Mouse (Mus musculus) MEL (cell line): Measurements from ENCODE around the gene Nos1ap. TPM values are rescaled to one million over a fixed set of nuclear protein-coding genes. Genes with fewer than 3 reads are reported as not detected.

ENCODE experiments used
- DNase-seq: peaks from one replicate; pipeline ENCODE4 v3.0.0; 2011; ENCODE audit warnings: low read depth, low spot score
- H3K27ac ChIP-seq: 2 replicates; pipeline ENCODE4 v1.5.1; 2012; ENCODE audit warnings: low read depth, mild to moderate bottlenecking, control low read depth, low read length, moderate library complexity; ENCODE audit not compliant: control insufficient read depth
- H3K27me3 ChIP-seq, 2 experiments: fragments of 150-350 bp in 1 of 2; sonication (generic) in 1 of 2; 2 replicates each; pipeline ENCODE4 v1.6.1; 2012; ENCODE audit warnings: low read length in 2 of 2, mild to moderate bottlenecking in 2 of 2, improper control_type of control experiment in 1 of 2, moderate library complexity in 1 of 2; ENCODE audit not compliant: insufficient read depth in 2 of 2, control insufficient read depth in 1 of 2
- H3K36me3 ChIP-seq, 2 experiments: 2 replicates each; pipeline ENCODE4 v1.6.1; 2012 to 2014; ENCODE audit warnings: low read length in 2 of 2, improper control_type of control experiment in 1 of 2, inconsistent platforms in 1 of 2, mild to moderate bottlenecking in 1 of 2; ENCODE audit not compliant: insufficient read depth in 2 of 2, control insufficient read depth in 1 of 2
- H3K4me1 ChIP-seq, 2 experiments: fragments of 150-350 bp in 1 of 2; sonication (generic) in 1 of 2; 2 replicates each; pipeline ENCODE4 v1.6.1; 2012; ENCODE audit warnings: low read length in 2 of 2, improper control_type of control experiment in 1 of 2, mild to moderate bottlenecking in 1 of 2; ENCODE audit not compliant: insufficient read depth in 2 of 2, control insufficient read depth in 1 of 2
- H3K4me3 ChIP-seq, 2 experiments: fragments of 150-350 bp in 1 of 2; sonication (generic) in 1 of 2; 2 replicates each; pipeline ENCODE4 v1.5.1; 2012; ENCODE audit warnings: low read depth in 2 of 2, low read length in 2 of 2, mild to moderate bottlenecking in 2 of 2, moderate library complexity in 2 of 2, control low read depth in 1 of 2, improper control_type of control experiment in 1 of 2; ENCODE audit not compliant: control insufficient read depth in 1 of 2, insufficient read depth in 1 of 2
- H3K79me2 ChIP-seq: 2 replicates; pipeline ENCODE4 v1.6.1; 2012; ENCODE audit warnings: mild to moderate bottlenecking, low read length, moderate library complexity; ENCODE audit not compliant: control insufficient read depth, poor library complexity, insufficient read depth
- H3K9ac ChIP-seq: 2 replicates; pipeline ENCODE4 v1.6.1; 2012; ENCODE audit warnings: low read depth, mild to moderate bottlenecking, control low read depth, low read length, moderate library complexity; ENCODE audit not compliant: control insufficient read depth, poor library complexity, severe bottlenecking
- H3K9me3 ChIP-seq: fragments of 150-350 bp; sonication (generic); replicated peaks from 2 replicates; pipeline ENCODE4 v1.6.1; 2012; ENCODE audit warnings: mild to moderate bottlenecking, low read length, improper control_type of control experiment, moderate library complexity; ENCODE audit not compliant: insufficient read depth
- CHD1 ChIP-seq: IDR thresholded peaks from 2 replicates; pipeline ENCODE4 v1.6.1; 2012; ENCODE audit warnings: low read depth, mild to moderate bottlenecking, inconsistent platforms, low read length, improper control_type of control experiment
- CHD2 ChIP-seq: IDR thresholded peaks from 2 replicates; pipeline ENCODE4 v1.6.1; 2011; ENCODE audit warnings: low read length, improper control_type of control experiment
- ELF1 ChIP-seq: IDR thresholded peaks from 2 replicates; pipeline ENCODE4 v1.6.1; 2014; ENCODE audit warnings: low read depth, mild to moderate bottlenecking, inconsistent platforms, low read length, improper control_type of control experiment, moderate library complexity
- EP300 ChIP-seq, 2 experiments: IDR thresholded peaks; 2 replicates each; pipeline ENCODE4 v1.6.1; 2011; ENCODE audit warnings: improper control_type of control experiment in 2 of 2, low read length in 2 of 2, low read depth in 1 of 2, mild to moderate bottlenecking in 1 of 2
- GABPA ChIP-seq: IDR thresholded peaks from 2 replicates; pipeline ENCODE4 v1.6.1; 2012; ENCODE audit warnings: low read depth, mild to moderate bottlenecking, inconsistent platforms, low read length, improper control_type of control experiment, moderate library complexity
- KAT2A ChIP-seq: conservative IDR thresholded peaks from 2 replicates; pipeline ENCODE4 v1.6.1; 2012; ENCODE audit warnings: low read depth, low read length, improper control_type of control experiment, inconsistent platforms
- MAFK ChIP-seq: IDR thresholded peaks from 2 replicates; pipeline ENCODE4 v1.6.1; 2011; ENCODE audit warnings: low read depth, mild to moderate bottlenecking, low read length, improper control_type of control experiment, borderline replicate concordance
- MYB ChIP-seq: IDR thresholded peaks from 2 replicates; pipeline ENCODE4 v1.6.1; 2011; ENCODE audit warnings: mild to moderate bottlenecking, low read depth, low read length, improper control_type of control experiment
- MYC ChIP-seq: IDR thresholded peaks from 2 replicates; pipeline ENCODE4 v1.6.1; 2011; ENCODE audit warnings: low read depth, mild to moderate bottlenecking, low read length, improper control_type of control experiment, moderate library complexity
- NRF1 ChIP-seq: IDR thresholded peaks from 2 replicates; pipeline ENCODE4 v1.6.1; 2014; ENCODE audit warnings: low read depth, mild to moderate bottlenecking, inconsistent platforms, low read length, improper control_type of control experiment, moderate library complexity; ENCODE audit not compliant: poor library complexity, insufficient read depth, severe bottlenecking
- RAD21 ChIP-seq: IDR thresholded peaks from 2 replicates; pipeline ENCODE4 v1.6.1; 2011; ENCODE audit warnings: mild to moderate bottlenecking, low read depth, low read length, improper control_type of control experiment
- SMC3 ChIP-seq: IDR thresholded peaks from 2 replicates; pipeline ENCODE4 v1.6.1; 2011; ENCODE audit warnings: low read depth, low read length, improper control_type of control experiment
- TAL1 ChIP-seq: IDR thresholded peaks from 2 replicates; pipeline ENCODE4 v1.6.1; 2012; ENCODE audit warnings: mild to moderate bottlenecking, inconsistent platforms, low read length, moderate library complexity, mixed read lengths
- UBTF ChIP-seq: IDR thresholded peaks from 2 replicates; pipeline ENCODE4 v1.6.1; 2012; ENCODE audit warnings: low read depth, mild to moderate bottlenecking, inconsistent platforms, low read length, improper control_type of control experiment, moderate library complexity, borderline replicate concordance; ENCODE audit not compliant: insufficient read depth
- USF1 ChIP-seq: IDR thresholded peaks from 2 replicates; pipeline ENCODE4 v1.6.1; 2014; ENCODE audit warnings: low read depth, mild to moderate bottlenecking, inconsistent platforms, low read length, improper control_type of control experiment, moderate library complexity
- USF2 ChIP-seq, 2 experiments: IDR thresholded peaks; 2 replicates each; pipeline ENCODE4 v1.6.1; 2011 to 2012; ENCODE audit warnings: improper control_type of control experiment in 2 of 2, low read length in 2 of 2, borderline replicate concordance in 1 of 2, inconsistent platforms in 1 of 2, low read depth in 1 of 2, mild to moderate bottlenecking in 1 of 2; ENCODE audit not compliant: insufficient read depth in 1 of 2
- ZC3H11A ChIP-seq: IDR thresholded peaks from 2 replicates; pipeline ENCODE4 v1.6.1; 2012; ENCODE audit warnings: low read depth, mild to moderate bottlenecking, inconsistent platforms, low read length, improper control_type of control experiment
- ZKSCAN1 ChIP-seq: IDR thresholded peaks from 2 replicates; pipeline ENCODE4 v1.6.1; 2012; ENCODE audit warnings: low read depth, mild to moderate bottlenecking, inconsistent platforms, low read length, improper control_type of control experiment, moderate library complexity
- ZMIZ1 ChIP-seq: IDR thresholded peaks from 2 replicates; pipeline ENCODE4 v1.6.1; 2012; ENCODE audit warnings: low read depth, mild to moderate bottlenecking, inconsistent platforms, low read length, improper control_type of control experiment, moderate library complexity
- ZNF384 ChIP-seq: IDR thresholded peaks from 2 replicates; pipeline ENCODE4 v1.6.1; 2012; ENCODE audit warnings: low read depth, mild to moderate bottlenecking, inconsistent platforms, low read length, improper control_type of control experiment
- polyA plus RNA-seq, 2 experiments: library from polyadenylated mRNA; stranded (reverse) in 1 of 2; unstranded in 1 of 2; fragments of >175 nt in 1 of 2; fragments of >200 nt in 1 of 2; gene quantifications; 2 replicates each; pipeline versions ENCODE4 v1.2.1 to v1.2.4; 2012; ENCODE audit warnings: low replicate concordance in 2 of 2, low read depth in 1 of 2; ENCODE audit not compliant: insufficient read length in 2 of 2, insufficient read depth in 1 of 2, missing spikeins in 1 of 2
- total RNA-seq: library from RNA; depleted of rRNA; stranded (reverse); fragments of 300-350 nt; gene quantifications from 2 replicates; pipeline ENCODE4 v1.2.3, GENCODE M21; 2012

Gene Nos1ap
- total and polyA plus RNA-seq, 3 experiments: 0.62 to 2.4 TPM; not detected in 1

DNA sequence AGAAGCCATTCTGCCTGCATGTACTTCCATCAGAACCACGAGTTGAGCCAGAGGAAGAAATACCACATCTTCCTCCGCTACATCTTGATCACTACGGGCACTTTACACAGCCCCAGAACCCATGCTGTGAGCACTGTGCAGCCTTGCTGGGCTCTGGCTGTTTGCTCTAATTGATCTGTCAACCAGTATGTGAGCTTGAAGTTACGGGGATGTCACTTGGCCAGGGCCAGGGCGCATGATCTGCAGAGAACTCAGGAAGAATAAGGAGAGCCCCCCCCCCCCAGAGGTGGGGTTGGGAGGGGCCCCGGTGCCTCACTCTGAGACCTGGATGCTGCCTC is 13.0 kb downstream of the Nos1ap start:
- TF ChIP-seq ZKSCAN1 (no peak), MAFK (no peak), USF2 (IDR thresholded peaks at IDR 0.05; ENCODE audit: borderline replicate concordance in 1 of 2, insufficient read depth in 1 of 2, low read depth in 1 of 2, low read length in 2 of 2) (no peak), NRF1 (0 out of 2 replicates have a peak, but pooled peaks have one; percentile 7), GABPA (no peak), CHD2 (no peak)
- Histone ChIP-seq H3K4me3 (peak overlapping the region; percentile 60 to 78), H3K27ac (no peak overlapping the region), H3K9me3 (no peaks in the 10 kb centered on the region), H3K9ac (peak overlapping the region; percentile 62; the same call in 1 of the 2 replicates), H3K79me2 (no peaks in the 10 kb centered on the region), H3K4me1 (peaks cover 0 to 5% of the 10 kb centered on the region in 2 experiments; a peak in 1 of 4 replicates), H3K36me3 (peaks cover 0 to 4% of the 10 kb centered on the region in 2 experiments; a peak in 1 of 4 replicates), H3K27me3 (no peaks in the 10 kb centered on the region)
- peak; percentile 58 for DNase-seq

GRCm38 (mm10) chr1:170576012-170576727 is 13.5 kb downstream of the Nos1ap start:
- Histone ChIP-seq H3K36me3 (peaks cover 0 to 4% of the 10 kb centered on the region in 2 experiments; a peak in 1 of 4 replicates), H3K9ac (peak overlapping the region; percentile 62), H3K27me3 (no peaks in the 10 kb centered on the region), H3K4me1 (peaks cover 0 to 5% of the 10 kb centered on the region in 2 experiments; a peak in 1 of 4 replicates), H3K27ac (peak overlapping the region; percentile 38; the same call in 1 of the 2 replicates), H3K9me3 (no peaks in the 10 kb centered on the region), H3K79me2 (no peaks in the 10 kb centered on the region), H3K4me3 (peak overlapping the region; percentile 60 to 78)
- DNase-seq: peak; percentile 61
- TF ChIP-seq MYC (no peak), ZNF384 (peak; percentile 60), EP300 (IDR thresholded peaks at IDR 0.05; ENCODE audit: low read depth in 1 of 2, low read length in 2 of 2) (0 out of 4 replicates have a peak, but pooled peaks of 1 of the 2 experiments have one; percentile 22)

- TF ChIP-seq ZC3H11A (no peak), KAT2A (no peak), UBTF (no peak), USF2 (IDR thresholded peaks at IDR 0.05; ENCODE audit: borderline replicate concordance in 1 of 2, insufficient read depth in 1 of 2, low read depth in 1 of 2, low read length in 2 of 2) (no peak), CHD2 (no peak), CHD1 (no peak), TAL1 (no peak), ZNF384 (no peak), MYC (no peak), ZMIZ1 (no peak), USF1 (no peak), SMC3 (no peak), MYB (no peak), ELF1 (no peak), RAD21 (no peak)
- no peaks in the 10 kb centered on the region for H3K27me3 ChIP-seq
- H3K9ac ChIP-seq: no peak overlapping the region
- H3K27ac ChIP-seq: no peak overlapping the region
- H3K4me3 ChIP-seq: no peak overlapping the region
- peaks cover 0 to 4% of the 10 kb centered on the region in 2 experiments; a peak in 1 of 4 replicates for H3K36me3 ChIP-seq
- DNase-seq: no peak
- H3K4me1 ChIP-seq: peaks cover 0 to 5% of the 10 kb centered on the region in 2 experiments; a peak in 1 of 4 replicates
- H3K9me3 ChIP-seq: no peaks in the 10 kb centered on the region
- no peaks in the 10 kb centered on the region for H3K79me2 ChIP-seq
Measured at GRCm38 (mm10) chr1:170573117-170573516, 16.5 kb downstream of the Nos1ap start.
